Mouse (Mus musculus): ENCODE measurements at regions not wholly inside any gene's neighbourhood (a gene's known extent, or its start where the extent isn't known, plus 50 kb on each side); places are given as distances from the start of the nearest gene placed in this dataset.
A peak's percentile ranks its signal among the peaks of the same experiment; 100 is the strongest.

DNA sequence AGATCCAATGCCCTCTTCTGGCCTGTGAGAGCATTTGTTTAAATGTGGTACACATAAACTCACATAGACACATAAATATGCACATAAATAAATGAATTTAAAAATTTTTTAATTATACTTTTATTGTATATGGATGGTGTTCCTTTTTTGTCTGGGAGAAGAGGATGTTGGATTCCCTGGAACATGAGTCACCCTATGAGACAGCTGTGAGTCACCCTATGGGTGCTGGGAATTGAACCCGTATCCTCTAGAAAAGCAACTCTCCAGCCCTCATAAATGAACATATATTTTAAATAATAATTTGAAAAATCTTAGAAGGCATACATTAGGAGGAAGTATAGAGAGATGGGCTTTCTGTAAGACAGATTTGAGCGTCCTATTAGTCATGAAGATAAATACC is 76.1 kb upstream of the Dynlt3 start:
- Histone ChIP-seq H3K4me3 (ENCODE audit: insufficient read depth, low read depth, low read length) (no peak overlapping the region), H3K36me3 (ENCODE audit: control insufficient read depth, insufficient read depth, low read length) (no peaks in the 10 kb centered on the region), H3K27ac (ENCODE audit: insufficient read depth, low read depth, low read length) (no peak overlapping the region), H3K4me1 (ENCODE audit: control insufficient read depth, insufficient read depth, low read length) (no peaks in the 10 kb centered on the region), H3K27me3 (replicated peaks; ENCODE audit: control insufficient read depth, insufficient read depth, low read length) (no peaks in the 10 kb centered on the region)
- no peak for DNase-seq
- TF ChIP-seq CTCF (conservative IDR thresholded peaks at IDR 0.05; ENCODE audit: insufficient read depth, insufficient read length, low read depth, low read length), result no peak
- TF ChIP-seq POLR2A (IDR thresholded peaks at IDR 0.05; ENCODE audit: low read depth, low read length), result no peak
- WGBS, result 94% methylated on average over 2 of the region's 2 CpGs

DNA sequence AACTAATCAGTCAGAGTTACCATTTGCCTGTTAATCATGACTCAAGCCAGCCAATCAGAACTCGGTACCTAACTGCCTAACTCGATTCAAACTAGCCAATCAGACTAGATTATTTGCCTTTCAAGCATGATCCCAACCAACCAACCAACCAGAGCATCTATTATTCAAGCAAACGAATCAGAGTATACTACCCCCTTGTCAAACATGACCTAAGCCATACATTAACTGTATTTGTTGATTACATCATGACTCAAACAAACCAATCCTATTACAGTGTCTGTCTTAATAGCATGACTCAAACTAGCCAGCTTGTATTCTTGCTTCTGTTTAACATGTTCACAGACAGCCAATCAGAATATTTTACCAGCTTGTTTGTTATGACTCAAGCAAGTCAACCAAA is 79.7 kb upstream of the Dynlt3 start:
- no peaks in the 10 kb centered on the region for H3K4me1 ChIP-seq (ENCODE audit: control insufficient read depth, insufficient read depth, low read length)
- no peak for DNase-seq
- 89% methylated on average over 3 of the region's 3 CpGs for WGBS
- H3K27ac ChIP-seq (ENCODE audit: insufficient read depth, low read depth, low read length), result no peak overlapping the region
- TF ChIP-seq POLR2A (IDR thresholded peaks at IDR 0.05; ENCODE audit: low read depth, low read length) (no peak), CTCF (conservative IDR thresholded peaks at IDR 0.05; ENCODE audit: insufficient read depth, insufficient read length, low read depth, low read length) (no peak)
- no peaks in the 10 kb centered on the region for H3K36me3 ChIP-seq (ENCODE audit: control insufficient read depth, insufficient read depth, low read length)
- no peaks in the 10 kb centered on the region for H3K27me3 ChIP-seq (replicated peaks; ENCODE audit: control insufficient read depth, insufficient read depth, low read length)
- no peak overlapping the region for H3K4me3 ChIP-seq (ENCODE audit: insufficient read depth, low read depth, low read length)

DNA sequence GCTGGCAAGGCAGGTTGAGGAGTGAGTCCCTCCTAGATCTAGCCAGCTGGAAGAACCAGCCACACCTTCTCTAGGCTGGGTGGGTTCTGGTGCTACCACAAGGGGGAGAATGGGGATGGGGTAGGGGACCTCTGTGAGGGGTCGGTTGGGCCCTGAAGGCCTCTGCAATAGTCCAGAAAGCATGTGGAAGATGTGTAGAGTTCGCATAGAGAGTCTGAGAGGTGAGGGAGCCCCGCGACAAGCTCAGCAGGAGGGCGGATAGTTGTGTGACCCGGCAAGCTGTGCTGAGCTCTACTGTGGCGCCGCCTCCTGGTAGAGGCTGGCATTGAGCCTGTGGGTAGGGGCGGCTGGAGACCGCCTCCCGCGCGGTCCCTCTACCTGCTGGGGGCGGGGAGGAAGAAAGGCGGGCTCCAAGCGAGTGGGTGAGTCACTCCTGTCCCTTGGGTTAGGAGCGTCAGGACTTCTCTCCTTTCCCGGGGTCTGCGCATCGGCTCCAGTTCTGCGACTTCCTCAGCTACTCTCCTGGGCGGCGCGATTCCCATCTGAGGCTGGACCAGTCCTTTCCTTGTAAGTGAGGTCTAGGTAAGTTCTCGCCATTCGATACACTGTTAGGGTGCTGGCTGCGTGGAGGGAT is 84.6 kb upstream of the Dynlt3 start:
- 6% methylated on average over 14 of the region's 27 CpGs for WGBS

DNA sequence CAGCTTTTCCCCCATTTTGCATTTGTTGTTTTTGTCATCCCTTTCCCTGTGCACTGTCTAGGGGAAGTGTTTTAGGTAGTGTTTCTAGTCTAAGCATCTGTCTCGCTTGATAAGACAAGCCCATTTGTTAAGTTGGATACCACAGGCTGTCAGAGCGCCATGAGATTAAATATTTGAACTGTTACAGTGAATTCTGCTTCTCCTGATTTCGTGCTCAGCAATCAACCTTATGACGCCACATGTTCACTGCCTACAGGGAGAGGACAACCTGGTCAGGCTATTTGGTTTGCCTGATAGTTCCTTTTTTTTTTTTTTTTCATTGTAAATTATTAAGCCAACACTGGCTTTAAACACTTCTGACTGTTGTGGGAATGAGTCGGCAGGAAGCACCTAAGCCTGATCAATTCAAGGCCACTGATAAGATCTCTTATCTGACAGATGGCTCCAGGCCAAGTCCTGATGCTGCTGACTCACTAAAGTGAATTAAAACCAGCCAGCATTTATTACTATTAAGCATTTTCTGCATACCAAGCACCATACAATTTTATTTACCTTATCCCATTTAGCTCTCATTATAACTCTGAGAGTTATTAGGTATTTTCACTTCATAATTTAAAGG is 90.3 kb upstream of the Dynlt3 start:
- Histone ChIP-seq H3K36me3 (ENCODE audit: control insufficient read depth, insufficient read depth, low read length) (no peaks in the 10 kb centered on the region), H3K27ac (ENCODE audit: insufficient read depth, low read depth, low read length) (no peak overlapping the region), H3K27me3 (replicated peaks; ENCODE audit: control insufficient read depth, insufficient read depth, low read length) (no peaks in the 10 kb centered on the region), H3K4me3 (ENCODE audit: insufficient read depth, low read depth, low read length) (no peak overlapping the region), H3K4me1 (ENCODE audit: control insufficient read depth, insufficient read depth, low read length) (no peaks in the 10 kb centered on the region)
- WGBS, result 11% methylated on average over 5 of the region's 5 CpGs
- TF ChIP-seq POLR2A (IDR thresholded peaks at IDR 0.05; ENCODE audit: low read depth, low read length), result no peak
- peak; percentile 3 for DNase-seq

More for the DNA sequence above, 84.6 kb upstream of the Dynlt3 start:
- Histone ChIP-seq H3K4me3 (ENCODE audit: insufficient read depth, low read depth, low read length) (peak overlapping the region; percentile 6; the same call in 1 of the 2 replicates), H3K27ac (ENCODE audit: insufficient read depth, low read depth, low read length) (no peak overlapping the region), H3K4me1 (ENCODE audit: control insufficient read depth, insufficient read depth, low read length) (no peaks in the 10 kb centered on the region), H3K27me3 (replicated peaks; ENCODE audit: control insufficient read depth, insufficient read depth, low read length) (no peaks in the 10 kb centered on the region), H3K36me3 (ENCODE audit: control insufficient read depth, insufficient read depth, low read length) (no peaks in the 10 kb centered on the region)
- no peak for TF ChIP-seq POLR2A (IDR thresholded peaks at IDR 0.05; ENCODE audit: low read depth, low read length)
- peak; percentile 32; the same call in 1 of the 2 replicates for TF ChIP-seq CTCF (conservative IDR thresholded peaks at IDR 0.05; ENCODE audit: insufficient read depth, insufficient read length, low read depth, low read length)
- DNase-seq, result peak; percentile 19

DNA sequence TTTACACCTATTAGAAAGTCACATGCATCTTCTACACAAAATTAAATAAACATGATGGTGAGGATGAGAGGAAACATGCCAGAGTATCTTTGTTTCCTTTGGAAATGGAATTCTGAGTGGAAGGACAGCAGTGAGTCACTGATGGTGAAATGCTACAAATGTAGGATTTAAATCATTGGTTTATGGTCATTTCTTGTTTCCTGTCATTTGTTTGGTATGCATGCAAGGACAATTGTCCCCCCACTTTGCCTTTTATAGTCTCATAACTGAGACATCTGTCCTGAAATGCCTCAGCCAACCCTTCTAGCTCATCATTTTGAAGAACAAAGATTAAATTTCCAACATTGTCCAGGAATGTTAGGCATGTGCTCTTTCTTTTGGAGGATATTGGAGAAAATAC is 77.2 kb upstream of the Hypm start:
- no peak for DNase-seq
- Histone ChIP-seq H3K4me3 (ENCODE audit: insufficient read depth, low read depth, low read length) (no peak overlapping the region), H3K4me1 (ENCODE audit: control insufficient read depth, insufficient read depth, low read length) (no peaks in the 10 kb centered on the region), H3K27me3 (replicated peaks; ENCODE audit: control insufficient read depth, insufficient read depth, low read length) (no peaks in the 10 kb centered on the region), H3K36me3 (ENCODE audit: control insufficient read depth, insufficient read depth, low read length) (no peaks in the 10 kb centered on the region), H3K27ac (ENCODE audit: insufficient read depth, low read depth, low read length) (no peak overlapping the region)
- TF ChIP-seq CTCF (conservative IDR thresholded peaks at IDR 0.05; ENCODE audit: insufficient read depth, insufficient read length, low read depth, low read length) (no peak), POLR2A (IDR thresholded peaks at IDR 0.05; ENCODE audit: low read depth, low read length) (no peak)

DNA sequence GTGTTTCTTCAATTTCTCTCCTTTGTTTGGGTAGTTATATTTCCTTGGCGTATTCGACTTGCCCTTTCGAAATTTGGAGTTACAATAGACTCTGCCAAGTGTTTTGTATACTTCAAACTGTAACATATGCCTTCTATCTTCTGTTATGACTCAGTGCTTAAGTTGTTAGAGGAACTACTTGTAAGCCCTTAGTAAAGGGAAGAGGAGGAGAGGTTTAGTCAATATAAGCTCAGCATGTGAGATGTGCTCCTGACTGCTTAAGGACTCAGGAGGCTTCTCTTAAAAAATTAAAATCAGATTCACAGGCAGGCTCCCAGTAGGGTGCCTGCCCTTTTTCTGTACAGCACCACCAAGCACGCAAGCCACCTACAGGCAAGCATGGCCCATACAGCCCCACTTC is 69.2 kb upstream of the Hypm start:
- Histone ChIP-seq H3K27me3 (replicated peaks; ENCODE audit: control insufficient read depth, insufficient read depth, low read length) (no peaks in the 10 kb centered on the region), H3K36me3 (ENCODE audit: control insufficient read depth, insufficient read depth, low read length) (no peaks in the 10 kb centered on the region), H3K27ac (ENCODE audit: insufficient read depth, low read depth, low read length) (no peak overlapping the region), H3K4me3 (ENCODE audit: insufficient read depth, low read depth, low read length) (no peak overlapping the region), H3K4me1 (ENCODE audit: control insufficient read depth, insufficient read depth, low read length) (no peaks in the 10 kb centered on the region)
- 92% methylated on average over 4 of the region's 4 CpGs for WGBS
- DNase-seq, result no peak
- TF ChIP-seq CTCF (conservative IDR thresholded peaks at IDR 0.05; ENCODE audit: insufficient read depth, insufficient read length, low read depth, low read length) (no peak), POLR2A (IDR thresholded peaks at IDR 0.05; ENCODE audit: low read depth, low read length) (no peak)

DNA sequence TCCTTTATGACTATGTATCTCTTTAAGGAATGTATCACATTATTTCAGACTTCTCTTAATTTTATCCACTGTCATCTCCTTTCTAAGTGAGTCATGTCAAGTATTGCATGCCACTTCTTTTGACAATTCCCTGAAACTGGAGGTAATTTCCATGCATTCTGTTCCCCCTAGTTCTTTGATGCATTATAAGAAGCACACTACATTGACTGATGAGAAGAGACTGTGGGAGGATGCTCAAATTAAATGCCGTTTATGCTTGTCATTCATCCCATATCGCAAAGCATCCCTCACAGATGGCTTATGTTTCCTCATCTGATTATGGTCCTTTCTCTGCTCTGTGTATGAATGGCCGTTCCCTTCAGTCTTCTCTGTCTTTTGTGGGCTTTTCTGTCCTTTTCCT is 57.2 kb upstream of the Hypm start:
- no peaks in the 10 kb centered on the region for H3K27me3 ChIP-seq (replicated peaks; ENCODE audit: control insufficient read depth, insufficient read depth, low read length)
- H3K4me1 ChIP-seq (ENCODE audit: control insufficient read depth, insufficient read depth, low read length), result no peaks in the 10 kb centered on the region
- no peak overlapping the region for H3K27ac ChIP-seq (ENCODE audit: insufficient read depth, low read depth, low read length)
- 69% methylated on average over 3 of the region's 3 CpGs for WGBS
- H3K4me3 ChIP-seq (ENCODE audit: insufficient read depth, low read depth, low read length), result no peak overlapping the region
- no peak for DNase-seq
- H3K36me3 ChIP-seq (ENCODE audit: control insufficient read depth, insufficient read depth, low read length), result no peaks in the 10 kb centered on the region
- TF ChIP-seq POLR2A (IDR thresholded peaks at IDR 0.05; ENCODE audit: low read depth, low read length) (no peak), CTCF (conservative IDR thresholded peaks at IDR 0.05; ENCODE audit: insufficient read depth, insufficient read length, low read depth, low read length) (no peak)

Data from kidney, adult 2 months (tissue).